Mouse (Mus musculus) ES-E14 (cell line): Measurements from ENCODE around the gene Zfp286. TPM values are rescaled to one million over a fixed set of nuclear protein-coding genes. Genes with fewer than 3 reads are reported as not detected.

Source experiments
- DNase-seq: peaks from one replicate; pipeline ENCODE4 v3.0.0-alpha.2; 2013; ENCODE audit warnings: low read depth, low spot score
- H3K27ac ChIP-seq: 2 replicates; pipeline ENCODE4 v1.5.1; 2012; ENCODE audit warnings: low read depth, mild to moderate bottlenecking, low read length, moderate library complexity, mixed read lengths; ENCODE audit not compliant: poor library complexity, insufficient read depth, severe bottlenecking
- H3K36me3 ChIP-seq: 2 replicates; pipeline ENCODE4 v1.6.1; 2012; ENCODE audit warnings: mild to moderate bottlenecking, low read length, moderate library complexity, mixed read lengths; ENCODE audit not compliant: control insufficient read depth, poor library complexity, insufficient read depth, severe bottlenecking
- H3K4me1 ChIP-seq, 2 experiments: fragments of 150-350 bp in 1 of 2; sonication (generic) in 1 of 2; 2 replicates each; pipeline ENCODE4 v1.6.1; 2012; ENCODE audit warnings: low read length in 2 of 2, mild to moderate bottlenecking in 1 of 2, mixed read lengths in 1 of 2; ENCODE audit not compliant: control insufficient read depth in 2 of 2, insufficient read depth in 2 of 2, poor library complexity in 1 of 2
- H3K4me3 ChIP-seq, 2 experiments: fragments of 150-350 bp in 1 of 2; sonication (generic) in 1 of 2; 2 replicates each; pipeline ENCODE4 v1.5.1; 2012; ENCODE audit warnings: low read length in 2 of 2, low read depth in 1 of 2, mild to moderate bottlenecking in 1 of 2, mixed read lengths in 1 of 2; ENCODE audit not compliant: insufficient read depth in 1 of 2, poor library complexity in 1 of 2, severe bottlenecking in 1 of 2
- H3K9ac ChIP-seq: 2 replicates; pipeline ENCODE4 v1.6.1; 2012; ENCODE audit warnings: low read depth, mild to moderate bottlenecking, low read length, mixed read lengths; ENCODE audit not compliant: poor library complexity, insufficient read depth, severe bottlenecking
- H3K9me3 ChIP-seq: fragments of 150-350 bp; sonication (generic); 2 replicates; pipeline ENCODE4 v1.6.1; 2012; ENCODE audit warnings: low read depth, mild to moderate bottlenecking, low read length; ENCODE audit not compliant: control insufficient read depth, insufficient read depth
- CHD2 ChIP-seq: IDR thresholded peaks from 2 replicates; pipeline ENCODE4 v1.6.1; 2014; ENCODE audit warnings: mild to moderate bottlenecking, low read depth, low read length, inconsistent platforms
- HCFC1 ChIP-seq: IDR thresholded peaks from 2 replicates; pipeline ENCODE4 v1.6.1; 2012; ENCODE audit warnings: low read length, inconsistent platforms, borderline replicate concordance; ENCODE audit not compliant: insufficient read depth
- MAFK ChIP-seq: IDR thresholded peaks from 2 replicates; pipeline ENCODE4 v1.6.1; 2014; ENCODE audit warnings: mild to moderate bottlenecking, low read depth, low read length, inconsistent platforms; ENCODE audit not compliant: insufficient read depth
- ZC3H11A ChIP-seq: IDR thresholded peaks from 2 replicates; pipeline ENCODE4 v1.6.1; 2012; ENCODE audit warnings: low read depth, mild to moderate bottlenecking, inconsistent platforms, low read length, borderline replicate concordance
- ZNF384 ChIP-seq: IDR thresholded peaks from 2 replicates; pipeline ENCODE4 v1.6.1; 2012; ENCODE audit warnings: low read depth, low read length, inconsistent platforms
- in situ Hi-C, 2 experiments: fragments of 600-800 bp; cut with MboI; formaldehyde crosslinking; loops; one replicate each; pipeline ENCODE4 v1.15.1; 2025; ENCODE audit warnings: low sequenced_read_pairs in 2 of 2, inconsistent platforms in 1 of 2; ENCODE audit not compliant: unreplicated experiment in 2 of 2
- total RNA-seq: library from RNA; depleted of rRNA; stranded (reverse); fragments of 300-350 nt; gene quantifications from 2 replicates; pipeline ENCODE4 v1.2.3, GENCODE M21; 2012

Zfp286 gene
- total RNA-seq, 1 experiment, result 9.1 TPM

- H3K4me3 ChIP-seq, result no peak overlapping the region
- no peak overlapping the region for H3K27ac ChIP-seq
- in situ Hi-C loops, result no loop called here
- no peak overlapping the region for H3K9ac ChIP-seq
- no peak for DNase-seq
- no peak for TF ChIP-seq ZNF384
- H3K9me3 ChIP-seq, result no peaks in the 10 kb centered on the region
- no peaks in the 10 kb centered on the region for H3K36me3 ChIP-seq
- peaks cover 2 to 3% of the 10 kb centered on the region in 2 experiments; a peak in 3 of 4 replicates for H3K4me1 ChIP-seq
Observed at GRCm38 (mm10) chr11:62827135-62827534, 37.9 kb upstream of the Zfp286 start.

GRCm38 (mm10) chr11:62826106-62826733 is 37.0 kb upstream of the Zfp286 start:
- no peak for DNase-seq
- Histone ChIP-seq H3K27ac (no peak overlapping the region), H3K4me1 (peaks cover 3 to 8% of the 10 kb centered on the region in 2 experiments; a peak in 3 of 4 replicates), H3K4me3 (no peak overlapping the region), H3K36me3 (no peaks in the 10 kb centered on the region), H3K9ac (no peak overlapping the region), H3K9me3 (no peaks in the 10 kb centered on the region)
- no peak for TF ChIP-seq MAFK
- no peak for TF ChIP-seq HCFC1
- in situ Hi-C loops, result no loop called here

- H3K9me3 ChIP-seq, result no peaks in the 10 kb centered on the region
- H3K27ac ChIP-seq, result no peak overlapping the region
- no peak overlapping the region for H3K4me3 ChIP-seq
- H3K4me1 ChIP-seq, result peaks cover 3 to 12% of the 10 kb centered on the region in 2 experiments; a peak in 3 of 4 replicates
- no peak for TF ChIP-seq HCFC1
- TF ChIP-seq ZC3H11A, result no peak
- no peak for DNase-seq
- no peaks in the 10 kb centered on the region for H3K36me3 ChIP-seq
- no peak overlapping the region for H3K9ac ChIP-seq
- in situ Hi-C loops, result no loop called here
Observed at GRCm38 (mm10) chr11:62825222-62826105, 36.2 kb upstream of the Zfp286 start.

- Histone ChIP-seq H3K4me3 (no peak overlapping the region), H3K27ac (no peak overlapping the region), H3K9ac (no peak overlapping the region), H3K4me1 (peaks cover 3 to 12% of the 10 kb centered on the region in 2 experiments; a peak in 3 of 4 replicates), H3K9me3 (no peaks in the 10 kb centered on the region), H3K36me3 (no peaks in the 10 kb centered on the region)
- TF ChIP-seq ZNF384, result no peak
- in situ Hi-C loops, result no loop called here
- no peak for DNase-seq
Observed at GRCm38 (mm10) chr11:62824211-62824610, 34.9 kb upstream of the Zfp286 start.

- peaks cover 3 to 12% of the 10 kb centered on the region in 2 experiments; a peak in 3 of 4 replicates for H3K4me1 ChIP-seq
- H3K36me3 ChIP-seq, result no peaks in the 10 kb centered on the region
- no peak overlapping the region for H3K27ac ChIP-seq
- no peak for DNase-seq
- no peaks in the 10 kb centered on the region for H3K9me3 ChIP-seq
- TF ChIP-seq MAFK (no peak), ZC3H11A (no peak), HCFC1 (no peak), ZNF384 (no peak), CHD2 (no peak)
- in situ Hi-C loops, result no loop called here
- no peak overlapping the region for H3K4me3 ChIP-seq
- no peak overlapping the region for H3K9ac ChIP-seq
Observed at GRCm38 (mm10) chr11:62821893-62822292, 32.6 kb upstream of the Zfp286 start.
